Mouse (Mus musculus): ENCODE results near the gene Ap4e1.
"Not testable (repeated sequence)": the region's sequence is repeated elsewhere in the genome, so short reads cannot be mapped to it uniquely, and the experiment has no call there.

Ap4e1 gene

GRCm38 (mm10) chr2:127074116-127074515 is 65.6 kb downstream of the Ap4e1 start:
- in situ Hi-C loops (cut with MseI, MboI): no loop called here

GRCm38 (mm10) chr2:127077611-127078010 is 69.1 kb downstream of the Ap4e1 start:
- in situ Hi-C loops (cut with MseI, MboI): no loop called here

GRCm38 (mm10) chr2:127079066-127079465 is 70.5 kb downstream of the Ap4e1 start:
- in situ Hi-C loops (cut with MseI, MboI): not testable (repeated sequence)

GRCm38 (mm10) chr2:127079881-127080590 is 71.5 kb downstream of the Ap4e1 start:
- in situ Hi-C loops (cut with MseI, MboI): no loop called here

DNA sequence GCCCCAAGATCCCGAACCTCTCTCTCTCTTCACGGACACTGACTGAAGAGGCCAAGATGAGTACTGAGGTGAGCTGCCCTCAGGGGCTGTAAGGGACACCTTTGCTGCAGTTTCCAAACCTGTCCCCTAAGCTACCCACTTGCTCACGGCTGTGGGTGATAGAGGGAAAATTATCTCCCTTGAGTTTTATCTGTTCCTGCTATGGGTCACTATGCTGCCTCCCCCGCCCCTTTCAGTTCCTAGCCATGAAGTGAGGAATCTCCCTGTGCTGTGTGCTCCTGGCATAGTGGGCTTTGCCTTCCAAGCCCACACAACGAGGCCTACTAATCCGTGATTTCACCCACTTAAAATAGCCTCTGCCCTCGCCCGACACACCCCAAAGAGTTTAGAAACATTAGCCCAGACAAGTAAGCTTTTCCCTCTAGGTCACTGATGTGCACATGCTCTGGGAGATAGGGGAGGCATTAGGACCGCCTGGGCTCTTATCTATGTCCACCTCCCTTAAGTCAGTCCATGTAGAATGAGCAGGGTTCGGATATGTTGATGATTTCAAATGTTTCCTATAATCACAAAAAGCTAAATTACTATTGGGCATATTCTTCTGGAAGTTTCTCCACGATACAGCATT is 72.2 kb downstream of the Ap4e1 start:
- in situ Hi-C loops (cut with MseI, MboI): no loop called here

DNA sequence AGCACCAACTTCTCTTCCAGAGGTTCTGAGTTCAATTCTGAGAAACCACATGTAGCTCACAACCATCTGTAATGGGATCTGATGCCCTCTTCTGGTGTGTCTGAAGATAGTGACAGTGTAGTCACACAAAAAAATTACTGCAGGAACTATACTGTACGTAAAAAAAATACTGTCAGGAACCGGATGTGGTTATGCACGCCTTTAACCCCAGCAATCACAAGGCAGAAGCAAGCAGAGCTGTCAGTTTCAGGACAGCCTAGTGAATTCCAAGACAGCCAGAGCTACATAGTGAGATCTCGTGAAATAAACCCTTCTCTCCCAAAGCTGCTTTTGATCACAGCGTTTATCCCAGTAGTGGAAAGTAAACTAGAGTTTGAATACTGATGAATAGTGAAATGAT is 77.7 kb downstream of the Ap4e1 start:
- in situ Hi-C loops (cut with MseI, MboI): no loop called here

GRCm38 (mm10) chr2:127090151-127090550 is 81.6 kb downstream of the Ap4e1 start:
- in situ Hi-C loops (cut with MseI, MboI): not testable (repeated sequence)

DNA sequence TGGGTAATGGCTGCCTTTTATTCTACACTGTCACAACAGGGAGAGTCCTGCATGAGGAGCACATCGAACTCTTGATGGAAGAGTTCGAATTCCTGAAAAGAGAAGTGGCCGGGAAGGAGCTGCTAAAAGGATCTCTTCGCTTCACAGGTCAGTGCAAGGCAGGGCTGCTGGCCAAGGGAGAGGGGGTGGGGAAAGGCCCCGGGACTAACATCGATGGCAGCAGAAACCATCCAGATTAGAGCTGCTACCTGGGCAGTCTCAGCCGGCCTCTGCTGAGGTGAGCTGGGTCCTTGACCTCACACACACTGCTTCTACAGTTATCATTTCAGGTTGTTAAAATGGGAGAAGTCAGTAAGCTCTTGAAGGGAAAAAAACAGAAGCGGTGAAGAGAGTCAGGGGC is 83.5 kb downstream of the Ap4e1 start:
- in situ Hi-C loops (cut with MseI, MboI): no loop called here

DNA sequence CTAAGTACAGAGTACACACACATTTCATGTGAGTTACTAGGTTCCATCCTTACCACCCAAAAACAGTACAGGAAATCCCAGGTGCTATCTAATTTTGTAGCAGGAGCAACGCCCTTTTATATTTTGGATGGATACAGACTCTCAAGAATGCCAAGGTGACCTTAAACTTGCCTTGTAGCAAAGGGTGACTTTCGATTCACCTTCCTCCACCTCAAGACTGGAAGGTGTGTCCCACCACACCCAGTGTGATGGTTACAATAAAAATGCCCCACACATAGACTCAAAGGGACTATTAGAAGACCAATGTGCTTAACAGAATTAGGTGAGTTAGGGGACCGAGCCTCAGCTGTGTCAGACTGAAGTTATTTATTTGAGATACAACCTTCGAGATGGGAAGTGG is 100.5 kb downstream of the Ap4e1 start:
- in situ Hi-C loops (cut with MseI, MboI): no loop called here
